In genomic region chr16:91084307-91085238, GRCm38 (mm10) we compare ENCODE assay signal across 11 mouse cellular contexts. TPM values are rescaled to one million over a fixed set of nuclear protein-coding genes. Genes with fewer than 3 reads are reported as not detected.
A peak's percentile ranks its signal among the peaks of the same experiment; 100 is the strongest.
DNase-seq lines count a peak whose midpoint lies in the region; ATAC-seq lines count a peak whose summit lies in the region.
"Had no signal": no experiment of that assay in that cellular context is flagged by ENCODE, and none has a peak within 500 bp of the region (broad histone marks: within the 10 kb centered on the region; RNA-seq: fewer than 3 reads in every experiment).

No protein-coding gene starts in this region.

- H3K9me3 ChIP-seq in liver, embryonic 12.5 days (replicated peaks) = peaks cover 11% of the 10 kb centered on the region
- no peaks in the 10 kb centered on the region for H3K9me3 ChIP-seq in liver, embryonic 11.5 days (ENCODE audit: control insufficient read depth, low read length)
- H3K9me3 ChIP-seq in intestine, embryonic 16.5 days (ENCODE audit: control insufficient read depth, low read length) = no peaks in the 10 kb centered on the region
- H3K9me3 ChIP-seq: heart, embryonic 13.5 days had no signal

- H3K36me3 ChIP-seq in liver, embryonic 12.5 days = no peaks in the 10 kb centered on the region
- no peaks in the 10 kb centered on the region for H3K36me3 ChIP-seq in liver, embryonic 11.5 days (ENCODE audit: control insufficient read depth, insufficient read depth, low read length)
- no peaks in the 10 kb centered on the region for H3K36me3 ChIP-seq in intestine, embryonic 16.5 days (ENCODE audit: control insufficient read depth, insufficient read depth, low read length)
- H3K36me3 ChIP-seq: heart, embryonic 13.5 days had no signal

- H3K9ac ChIP-seq in liver, embryonic 12.5 days = no peak overlapping the region
- H3K9ac ChIP-seq in liver, embryonic 11.5 days (ENCODE audit: low read depth, low read length) = no peak overlapping the region
- no peak overlapping the region for H3K9ac ChIP-seq in intestine, embryonic 16.5 days (ENCODE audit: low read depth, low read length)
- H3K9ac ChIP-seq: heart, embryonic 13.5 days had no signal

- peaks cover 63% of the 10 kb centered on the region for H3K4me1 ChIP-seq in liver, embryonic 12.5 days
- H3K4me1 ChIP-seq in liver, embryonic 11.5 days (replicated peaks; ENCODE audit: control insufficient read depth, insufficient read depth, low read length) = peaks cover 16% of the 10 kb centered on the region
- no peaks in the 10 kb centered on the region for H3K4me1 ChIP-seq in intestine, embryonic 16.5 days (ENCODE audit: control insufficient read depth, insufficient read depth, low read length)
- H3K4me1 ChIP-seq: heart, embryonic 13.5 days had no signal

- H3K27ac ChIP-seq in liver, embryonic 12.5 days = peak overlapping the region; percentile 97
- H3K27ac ChIP-seq in liver, embryonic 11.5 days (ENCODE audit: low read depth, low read length) = no peak overlapping the region
- H3K27ac ChIP-seq in intestine, embryonic 16.5 days (ENCODE audit: low read length) = no peak overlapping the region
- H3K27ac ChIP-seq: heart, embryonic 13.5 days had no signal

- DNase-seq in gastrocnemius, adult 18-20 months (ENCODE audit: low spot score) = peak; percentile 15
- no peak for DNase-seq in gastrocnemius, postnatal 10 days
- DNase-seq in liver, embryonic 11.5 days (ENCODE audit: low spot score) = no peak
- peak; percentile 87 for DNase-seq in cerebellum, adult 11 months
- DNase-seq in testis, postnatal 10 days (ENCODE audit: low spot score) = no peak

- H3K4me3 ChIP-seq in liver, embryonic 12.5 days = no peak overlapping the region
- no peak overlapping the region for H3K4me3 ChIP-seq in liver, embryonic 11.5 days (ENCODE audit: low read depth, low read length)
- no peak overlapping the region for H3K4me3 ChIP-seq in intestine, embryonic 16.5 days (ENCODE audit: low read length)
- H3K4me3 ChIP-seq: heart, embryonic 13.5 days had no signal

- no peak for ATAC-seq in liver, embryonic 12.5 days
- ATAC-seq in liver, embryonic 11.5 days (replicated peaks; ENCODE audit: low FRiP score) = no peak
- ATAC-seq in granulocyte monocyte progenitor cell, adult 5-6 weeks (replicated peaks; ENCODE audit: poor library complexity, severe bottlenecking) = peak; percentile 73
- no peak for ATAC-seq in intestine, embryonic 16.5 days
- ATAC-seq: CD4-positive, CD25-positive, alpha-beta regulatory T cell, adult 4 months had no signal

- 83% methylated on average over 21 of the region's 21 CpGs for WGBS in liver, embryonic 12.5 days (ENCODE audit: insufficient replicate concordance)
- 86% methylated on average over 21 of the region's 21 CpGs for WGBS in liver, embryonic 11.5 days
- WGBS in intestine, embryonic 16.5 days = 81% methylated on average over 21 of the region's 21 CpGs

- no peak overlapping the region for H3K4me2 ChIP-seq in liver, embryonic 12.5 days
- no peak overlapping the region for H3K4me2 ChIP-seq in liver, embryonic 11.5 days
- no peak overlapping the region for H3K4me2 ChIP-seq in intestine, embryonic 16.5 days (ENCODE audit: low read depth, low read length)
- H3K4me2 ChIP-seq: heart, embryonic 13.5 days had no signal

- no peaks in the 10 kb centered on the region for H3K27me3 ChIP-seq in liver, embryonic 12.5 days (replicated peaks)
- no peaks in the 10 kb centered on the region for H3K27me3 ChIP-seq in liver, embryonic 11.5 days (replicated peaks; ENCODE audit: control insufficient read depth, insufficient read depth, low read length)
- peaks cover 5% of the 10 kb centered on the region; the same call in 1 of the 2 replicates for H3K27me3 ChIP-seq in intestine, embryonic 16.5 days (replicated peaks; ENCODE audit: control insufficient read depth, insufficient read depth, low read length)

RNA-seq across cellular contexts. Expression of gene 4932438H23Rik, which starts 10.3 kb away (rescaled TPM):
- under 1 TPM; 0.24 to 0.62 TPM for total RNA-seq in gastrocnemius, adult 18-20 months (2021)
- total RNA-seq in gastrocnemius, postnatal 10 days (2021) = 1 to 10 TPM; 1.3 to 2.6 TPM
- polyA plus RNA-seq in liver, embryonic 12.5 days (2016; fragmentation: Nextera tagmentation; extraction: Ambion mirVana) = not detected in 2 replicates
- polyA plus RNA-seq in liver, embryonic 11.5 days (2014; fragmentation: Nextera tagmentation; extraction: Ambion mirVana) = not detected in 2 replicates
- not detected in 2 replicates for total RNA-seq in granulocyte monocyte progenitor cell, adult 5-6 weeks (2014; fragmentation: Nextera tagmentation)
- 0.88 TPM in 1 of 2 replicates, not detected in the other for total RNA-seq in granulocyte monocyte progenitor cell, adult 5-6 weeks (2017)
- 0.17 and 0.22 TPM in 2 replicates for polyA plus RNA-seq in intestine, embryonic 16.5 days (2015; fragmentation: Nextera tagmentation; extraction: Ambion mirVana)
- polyA plus RNA-seq: embryonic facial prominence, embryonic 11.5 days; heart, embryonic 13.5 days had no signal

RNA-seq across cellular contexts. Expression of gene Paxbp1, which starts 40.2 kb away (rescaled TPM):
- total RNA-seq in gastrocnemius, adult 18-20 months (2021) = 1 to 10 TPM; 8.1 to 9.0 TPM
- total RNA-seq in gastrocnemius, postnatal 10 days (2021) = 10 to 100 TPM; 12.8 to 26.2 TPM
- polyA plus RNA-seq in liver, embryonic 12.5 days (2016; fragmentation: Nextera tagmentation; extraction: Ambion mirVana) = 32.8 and 33.8 TPM in 2 replicates
- polyA plus RNA-seq in liver, embryonic 11.5 days (2014; fragmentation: Nextera tagmentation; extraction: Ambion mirVana) = 54.1 and 61.1 TPM in 2 replicates
- 77.7 and 114 TPM in 2 replicates for total RNA-seq in granulocyte monocyte progenitor cell, adult 5-6 weeks (2014; fragmentation: Nextera tagmentation)
- 77.8 and 112 TPM in 2 replicates for total RNA-seq in granulocyte monocyte progenitor cell, adult 5-6 weeks (2017)
- polyA plus RNA-seq in intestine, embryonic 16.5 days (2015; fragmentation: Nextera tagmentation; extraction: Ambion mirVana) = 33.4 and 35.9 TPM in 2 replicates

Comparison
In these comparisons a context has a peak if more than half of its experiments do, and no peak if none do; other contexts are left out.
1. DNase-seq: peak in gastrocnemius, adult 18-20 months (single experiment) and cerebellum, adult 11 months (single experiment); none in gastrocnemius, postnatal 10 days (single experiment), liver, embryonic 11.5 days (single experiment) and testis, postnatal 10 days (single experiment).